Mouse (Mus musculus): Measurements from ENCODE around the gene Bcl6. TPM values are rescaled to one million over a fixed set of nuclear protein-coding genes. Genes with fewer than 3 reads are reported as not detected.

The Bcl6 gene
- total RNA-seq, 2 experiments from 2014 or later, result 40.7 to 68.1 TPM

DNA sequence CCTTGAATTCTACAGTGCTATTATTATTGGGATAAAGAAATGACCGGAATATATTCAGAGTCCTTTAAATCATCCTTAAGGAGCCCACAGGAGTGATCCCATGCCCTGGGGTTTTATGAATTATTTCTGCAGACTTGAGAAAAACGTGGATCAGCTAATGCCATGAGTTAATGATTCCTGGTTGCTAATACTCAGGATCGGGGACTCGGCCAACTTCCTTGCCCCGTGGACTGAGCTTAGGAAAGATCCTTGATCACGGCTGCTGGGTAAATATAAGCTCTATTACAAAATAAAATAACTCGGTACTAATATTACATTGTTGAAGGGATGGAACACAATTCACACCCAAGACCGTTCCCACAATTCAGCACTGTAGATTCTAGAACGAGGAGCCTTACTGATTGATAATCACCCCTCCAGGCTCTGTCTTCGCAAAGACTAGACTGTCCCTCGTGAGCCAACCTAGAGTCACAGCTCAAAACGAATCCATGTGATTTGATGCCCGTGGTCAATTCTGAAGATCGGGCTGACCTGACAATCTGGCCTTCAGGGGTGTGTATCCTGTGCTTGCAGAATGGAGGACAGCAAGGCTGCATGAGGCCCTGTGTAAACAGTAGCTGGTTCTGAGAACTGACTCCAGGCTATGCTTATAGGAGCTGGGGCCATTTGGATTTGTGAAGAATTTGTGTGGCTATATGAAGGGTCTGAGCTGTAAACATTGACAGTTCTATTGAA lies 3.4 kb upstream of the Bcl6 start:
- no peak for DNase-seq
- intact Hi-C loops (cut with DNase I), result loop anchor here (2.0 to 5.0 kb wide), 3 partner anchors 81 to 490 kb away; no protein-coding TSS in a partner anchor

DNA sequence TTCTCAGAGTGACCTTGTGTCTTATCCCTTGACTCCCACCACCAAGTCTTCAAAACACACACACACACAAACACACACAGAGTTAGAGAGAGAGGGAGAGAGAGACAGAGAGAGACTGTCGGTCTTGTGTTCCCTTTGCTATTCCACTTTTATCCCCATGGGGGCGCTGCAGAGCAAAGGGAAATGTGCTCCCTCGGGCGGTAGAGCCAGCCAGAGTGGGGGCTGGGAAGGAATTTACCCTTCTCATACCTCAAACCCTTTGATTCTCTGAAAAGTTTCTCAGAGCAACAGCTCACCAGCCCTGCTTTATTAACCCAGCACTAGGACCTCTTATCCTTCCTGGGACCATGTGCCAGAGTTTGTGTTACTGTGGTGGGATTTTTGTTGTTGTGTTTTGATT lies 2.5 kb upstream of the Bcl6 start:
- DNase-seq, result peak; percentile 83 to 89
- intact Hi-C loops (cut with DNase I), result loop anchor here (5.0 kb wide), 2 partner anchors 166 to 491 kb away; no protein-coding TSS in a partner anchor

DNA sequence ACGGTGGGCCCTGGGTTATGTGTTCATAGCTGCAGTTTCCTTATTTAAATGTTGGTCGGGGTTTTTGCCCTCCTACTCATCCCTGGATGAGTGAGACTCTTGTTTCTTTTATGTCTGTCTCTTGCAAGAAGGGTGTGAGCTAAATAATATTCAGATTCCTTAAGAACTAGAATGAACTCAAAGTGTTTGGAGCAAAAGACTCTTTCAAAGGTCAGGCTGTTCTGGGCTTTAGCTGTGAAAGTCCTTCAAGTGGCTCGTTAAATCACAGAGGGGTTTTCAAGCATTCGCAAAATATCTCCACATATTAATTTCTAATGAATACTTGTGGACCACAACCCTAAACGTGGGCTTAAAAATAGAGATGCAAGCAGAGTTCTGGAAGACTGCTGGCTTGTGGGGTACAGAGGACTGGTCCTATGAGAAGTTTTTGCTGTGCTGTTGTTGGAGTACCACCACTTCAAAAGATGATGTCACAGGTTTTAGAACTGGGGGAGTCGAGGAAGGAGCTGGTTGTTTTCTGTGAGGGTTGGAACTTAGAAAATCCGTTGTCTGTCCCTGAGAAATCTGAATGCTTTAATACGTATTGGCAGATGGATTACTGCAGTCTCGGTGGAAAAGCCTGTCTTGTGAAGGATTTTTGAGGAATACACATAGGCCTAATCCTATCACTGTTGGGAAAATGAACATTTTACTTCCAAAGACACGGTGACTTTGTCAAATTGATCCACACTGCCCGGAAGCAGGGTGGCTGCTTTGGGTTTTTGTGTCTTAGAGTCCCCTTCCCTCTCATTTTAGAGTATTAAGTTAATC lies 1.7 kb upstream of the Bcl6 start:
- intact Hi-C loops (cut with DNase I), result loop anchor here (1.0 to 5.0 kb wide), 3 partner anchors 167 to 492 kb away; no protein-coding TSS in a partner anchor
- DNase-seq, result no peak

DNA sequence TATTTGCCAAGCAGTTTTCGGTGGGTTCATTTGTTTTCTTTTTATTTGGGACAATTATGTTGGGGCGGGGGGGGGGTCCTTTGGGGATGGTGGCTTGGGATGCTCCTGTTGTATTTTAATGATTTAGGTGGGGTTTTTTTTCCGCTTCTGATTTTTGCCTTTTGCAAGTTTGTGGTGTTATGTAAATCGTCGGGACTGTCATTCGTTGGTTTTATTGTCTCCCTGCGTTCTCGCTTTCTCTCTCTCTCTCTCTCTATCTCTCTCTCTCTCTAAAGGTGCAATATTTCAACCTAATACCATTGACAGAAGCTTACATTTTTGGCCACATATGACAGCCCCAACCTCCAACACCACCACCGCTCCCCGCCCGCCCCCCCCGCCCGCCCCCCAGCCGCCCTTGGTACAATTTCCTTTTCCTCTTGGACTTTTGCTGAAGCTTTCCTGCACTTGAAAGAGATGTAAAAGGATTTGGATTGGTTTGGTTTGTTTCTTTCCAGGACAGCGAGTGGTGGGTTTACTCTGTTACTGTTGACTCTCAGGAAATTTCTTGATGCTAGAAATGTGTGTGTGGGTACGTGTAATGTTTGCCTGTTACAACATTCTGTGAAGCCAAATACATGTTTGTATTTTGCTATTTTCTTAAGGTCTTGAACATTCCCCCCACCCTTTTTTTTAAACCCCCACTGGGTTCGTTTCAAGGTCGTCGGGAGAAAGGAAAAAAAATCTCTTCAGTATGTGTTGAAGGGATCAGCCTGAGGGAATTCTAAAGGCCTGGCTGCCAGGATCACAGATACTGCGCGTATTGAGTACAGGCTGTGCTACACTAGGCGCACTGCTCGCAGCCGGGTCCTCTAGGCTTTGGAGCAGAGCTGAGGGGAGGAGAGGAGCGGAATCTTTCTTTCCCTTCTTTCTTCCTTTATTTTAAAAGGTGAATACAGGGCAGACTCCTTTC lies 833 bp upstream of the Bcl6 start:
- intact Hi-C loops (cut with DNase I), result loop anchor here (1.0 to 5.0 kb wide), 4 partner anchors 168 to 493 kb away; no protein-coding TSS in a partner anchor
- peak in 1 of 2 experiments; percentile 59 for DNase-seq

DNA sequence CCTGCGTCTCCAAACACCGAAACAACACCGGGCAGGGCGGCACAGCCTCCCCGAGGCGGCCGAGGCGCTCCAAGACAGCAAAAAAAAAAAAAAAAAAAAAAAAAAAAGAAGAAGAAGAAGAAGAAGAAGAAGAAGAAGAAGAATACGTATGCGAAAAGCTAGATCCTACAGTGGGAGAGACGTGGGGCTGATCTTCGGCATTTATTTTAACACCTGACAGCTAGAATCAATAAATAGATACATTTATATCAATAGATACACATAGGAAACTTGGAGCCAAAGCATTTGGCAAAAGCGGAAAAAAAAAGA lies 541 bp downstream of the Bcl6 start:
- intact Hi-C loops (cut with DNase I), result loop anchor here (5.0 kb wide), 1 partner anchor 359 kb away; no protein-coding TSS in a partner anchor
- DNase-seq, result no peak

DNA sequence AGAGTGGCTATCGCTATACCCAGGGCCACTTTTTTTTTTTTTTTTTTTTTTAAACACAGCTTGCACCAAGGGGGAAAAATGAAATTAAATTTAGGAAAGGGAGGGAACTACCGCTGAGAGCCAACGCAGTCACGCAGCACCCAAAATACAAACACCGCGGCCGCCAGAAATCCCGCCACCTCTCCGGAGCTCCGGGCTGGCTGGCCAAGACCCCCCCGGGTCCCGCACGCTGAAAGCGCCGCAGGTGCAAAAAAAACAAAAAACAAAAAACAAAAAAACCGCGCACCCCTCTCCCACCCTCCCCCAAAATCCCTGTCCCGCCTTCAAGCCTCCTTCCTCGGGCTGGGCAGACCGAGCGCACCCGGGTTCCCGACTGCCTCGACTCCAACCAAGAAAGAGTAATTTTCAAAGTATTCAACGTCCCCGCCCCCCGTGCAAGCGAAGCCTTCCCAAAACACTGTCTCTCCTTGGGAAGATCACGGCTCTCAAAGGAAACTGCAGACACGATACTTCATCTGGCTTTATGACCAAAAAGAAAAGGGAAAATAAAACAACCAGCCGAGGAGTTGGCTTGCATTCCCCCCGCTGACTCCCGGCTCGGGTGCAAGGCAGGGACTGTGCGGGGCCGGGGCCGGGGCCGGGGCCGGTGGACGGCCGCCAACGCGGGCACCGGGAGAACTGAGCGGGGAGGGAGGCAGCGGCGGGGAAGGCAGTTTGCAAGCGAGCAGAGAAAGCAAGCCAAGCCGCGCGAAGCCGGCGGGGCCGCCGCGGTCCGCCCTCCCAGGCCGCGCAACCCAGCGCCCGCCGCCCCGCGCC lies 1.1 kb downstream of the Bcl6 start:
- peak in 1 of 2 experiments; percentile 55 for DNase-seq
- intact Hi-C loops (cut with DNase I), result loop anchor here (5.0 kb wide), 1 partner anchor 360 kb away; no protein-coding TSS in a partner anchor

DNA sequence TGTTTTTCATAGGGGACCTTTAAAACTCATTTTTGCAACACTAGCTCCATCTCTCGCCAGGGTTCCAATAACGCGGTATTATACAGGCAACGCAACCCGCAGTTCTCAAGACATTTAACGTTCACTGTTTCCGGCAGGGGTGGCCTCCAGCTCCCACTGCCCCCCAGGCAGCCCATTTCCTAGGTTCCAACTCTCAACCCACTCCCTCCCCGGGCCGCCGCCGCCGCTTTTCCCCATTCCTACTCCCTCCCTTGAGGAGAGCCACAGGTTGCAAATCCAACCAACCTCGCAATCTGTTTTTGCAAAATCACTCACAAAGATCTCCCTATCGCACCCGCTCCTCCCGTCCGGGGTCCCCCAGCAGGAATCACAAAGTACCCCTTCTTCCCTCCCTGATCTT lies 1.8 kb downstream of the Bcl6 start:
- intact Hi-C loops (cut with DNase I), result loop anchor here (5.0 kb wide), 1 partner anchor 360 kb away; no protein-coding TSS in a partner anchor
- DNase-seq, result no peak

DNA sequence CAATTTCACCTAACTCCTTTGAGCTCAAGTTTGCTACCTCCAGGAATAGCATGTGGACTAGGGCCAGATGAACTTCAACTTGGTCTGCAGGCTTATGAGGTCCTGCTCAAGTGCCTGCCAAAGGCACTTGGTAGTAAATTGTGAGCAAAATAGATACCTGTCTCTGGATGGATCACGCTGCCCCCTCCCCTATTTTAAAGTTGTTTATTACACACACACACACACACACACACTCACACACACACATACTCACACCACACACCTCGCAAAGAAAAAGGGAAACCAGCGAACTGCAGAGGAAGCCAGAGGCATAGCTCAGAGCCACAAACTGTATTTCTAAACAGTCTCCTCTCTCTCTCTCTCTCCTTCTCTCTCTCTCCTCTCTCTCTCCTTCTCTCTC lies 2.5 kb downstream of the Bcl6 start:
- intact Hi-C loops (cut with DNase I), result loop anchor here (5.0 kb wide), 1 partner anchor 361 kb away; no protein-coding TSS in a partner anchor
- DNase-seq, result no peak

DNA sequence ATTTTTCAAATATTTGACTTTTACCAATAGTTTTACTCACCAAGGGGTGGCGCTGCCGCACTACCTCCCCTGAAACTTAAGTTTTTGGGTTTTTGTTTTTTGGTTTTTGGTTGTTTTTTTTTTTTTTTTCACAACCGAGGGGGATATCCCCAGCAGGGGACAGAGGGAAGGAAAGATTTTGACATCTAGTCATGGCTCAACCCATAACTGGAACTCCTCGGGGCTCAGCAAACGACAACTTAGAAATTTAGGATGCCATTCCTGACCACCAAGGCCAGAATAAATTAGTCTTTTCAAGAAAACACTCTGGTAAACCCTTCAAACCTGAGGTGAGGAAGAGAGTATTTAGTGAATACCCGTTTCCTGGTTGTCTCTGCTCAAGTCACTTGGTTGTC lies 3.2 kb downstream of the Bcl6 start:
- intact Hi-C loops (cut with DNase I), result loop anchor here (5.0 kb wide), 1 partner anchor 362 kb away; no protein-coding TSS in a partner anchor
- no peak for DNase-seq

DNA sequence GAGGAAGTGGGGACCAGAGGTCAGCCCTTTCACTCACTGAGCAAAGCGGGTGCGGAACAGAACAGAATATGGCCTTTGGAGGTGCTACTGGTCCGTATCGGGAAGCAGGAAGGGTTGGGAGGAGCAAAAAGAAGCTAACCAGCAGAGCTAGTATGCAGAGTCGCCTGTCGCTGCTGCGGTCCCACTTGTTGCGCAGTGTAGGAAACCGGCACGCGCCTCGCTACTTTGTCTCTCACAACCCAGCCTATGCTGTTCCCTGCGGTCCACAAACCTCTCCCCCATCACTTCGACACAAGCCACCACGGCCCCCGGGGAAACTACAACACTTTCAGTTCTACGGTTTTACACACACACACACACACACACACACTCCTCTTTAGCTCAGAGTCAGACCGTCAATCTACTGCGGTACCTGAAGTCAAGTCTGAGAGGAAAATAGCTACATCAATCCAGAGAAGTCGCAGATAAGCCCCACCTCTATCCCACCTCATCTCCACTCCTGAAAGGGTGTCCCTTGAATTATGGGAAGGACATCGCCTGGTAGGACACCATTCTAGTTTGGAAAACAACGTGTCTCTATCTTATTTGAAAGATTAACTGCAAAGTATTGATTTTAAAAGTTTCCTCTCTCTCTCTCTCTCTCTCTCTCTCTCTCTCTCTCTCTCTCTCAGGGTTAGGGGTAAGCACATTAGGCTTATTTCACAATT lies 3.7 kb downstream of the Bcl6 start:
- DNase-seq, result peak in 1 of 2 experiments; percentile 62

DNA sequence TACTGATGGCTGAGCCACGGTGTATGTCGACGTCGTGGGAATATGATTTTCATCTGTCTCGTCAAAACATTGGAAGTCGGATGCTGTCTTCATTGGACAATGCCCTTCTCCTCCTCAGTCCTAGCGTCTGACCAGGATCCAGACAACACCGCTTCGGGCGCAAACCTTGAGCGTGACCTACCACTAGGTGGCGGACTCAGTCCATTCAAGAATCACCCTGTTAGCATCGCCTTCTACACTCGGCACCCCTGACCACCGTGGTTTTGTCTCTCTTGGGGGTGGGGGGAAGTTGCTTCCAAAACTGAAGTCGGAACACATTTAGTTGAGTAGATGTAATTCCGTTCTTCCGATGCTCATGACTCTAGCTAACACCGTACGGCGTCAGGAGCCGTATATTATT lies 4.5 kb downstream of the Bcl6 start:
- intact Hi-C loops (cut with DNase I), result loop anchor here (5.0 kb wide), 2 partner anchors 583 to 1278 kb away; no protein-coding TSS in a partner anchor
- DNase-seq, result peak; percentile 84 to 87

More for the DNA sequence above, 3.7 kb downstream of the Bcl6 start:
- intact Hi-C loops (cut with DNase I), result loop anchor here (5.0 kb wide), 3 partner anchors 362 to 1277 kb away; no protein-coding TSS in a partner anchor

DNA sequence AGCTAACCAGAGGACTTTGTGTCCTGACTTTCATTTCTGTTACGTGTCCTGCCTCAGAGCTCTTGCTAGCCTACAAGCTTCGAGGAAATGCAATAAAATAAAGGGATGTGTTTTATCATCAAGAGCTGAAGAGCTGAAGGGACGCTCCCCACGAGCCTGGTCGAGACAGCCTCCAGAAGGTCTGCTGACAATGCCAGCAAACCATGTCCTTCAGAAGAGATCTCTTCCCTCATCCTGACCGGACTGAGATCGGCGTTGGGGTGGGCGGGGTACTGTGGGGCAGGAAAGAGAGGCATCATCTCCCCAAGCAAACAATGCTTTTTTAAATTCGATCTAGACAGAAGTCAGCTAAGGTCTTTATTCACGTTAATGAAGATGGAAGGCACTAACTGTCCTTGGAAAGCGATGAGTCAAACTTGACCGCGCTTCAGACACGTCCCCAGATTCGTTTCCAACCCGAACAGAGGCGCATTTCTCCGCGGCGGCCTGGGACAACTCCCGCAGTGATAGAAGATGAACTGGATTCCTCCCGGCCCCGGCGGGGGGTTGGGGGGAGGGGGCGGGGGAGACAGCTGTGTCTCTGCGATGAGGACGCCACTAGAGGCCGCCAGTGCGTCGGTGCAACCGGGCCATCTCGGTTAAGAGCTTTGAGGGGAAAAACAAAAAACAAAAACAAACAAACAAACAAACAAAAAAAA lies 5.6 kb downstream of the Bcl6 start:
- DNase-seq, result peak; percentile 74 to 76

DNA sequence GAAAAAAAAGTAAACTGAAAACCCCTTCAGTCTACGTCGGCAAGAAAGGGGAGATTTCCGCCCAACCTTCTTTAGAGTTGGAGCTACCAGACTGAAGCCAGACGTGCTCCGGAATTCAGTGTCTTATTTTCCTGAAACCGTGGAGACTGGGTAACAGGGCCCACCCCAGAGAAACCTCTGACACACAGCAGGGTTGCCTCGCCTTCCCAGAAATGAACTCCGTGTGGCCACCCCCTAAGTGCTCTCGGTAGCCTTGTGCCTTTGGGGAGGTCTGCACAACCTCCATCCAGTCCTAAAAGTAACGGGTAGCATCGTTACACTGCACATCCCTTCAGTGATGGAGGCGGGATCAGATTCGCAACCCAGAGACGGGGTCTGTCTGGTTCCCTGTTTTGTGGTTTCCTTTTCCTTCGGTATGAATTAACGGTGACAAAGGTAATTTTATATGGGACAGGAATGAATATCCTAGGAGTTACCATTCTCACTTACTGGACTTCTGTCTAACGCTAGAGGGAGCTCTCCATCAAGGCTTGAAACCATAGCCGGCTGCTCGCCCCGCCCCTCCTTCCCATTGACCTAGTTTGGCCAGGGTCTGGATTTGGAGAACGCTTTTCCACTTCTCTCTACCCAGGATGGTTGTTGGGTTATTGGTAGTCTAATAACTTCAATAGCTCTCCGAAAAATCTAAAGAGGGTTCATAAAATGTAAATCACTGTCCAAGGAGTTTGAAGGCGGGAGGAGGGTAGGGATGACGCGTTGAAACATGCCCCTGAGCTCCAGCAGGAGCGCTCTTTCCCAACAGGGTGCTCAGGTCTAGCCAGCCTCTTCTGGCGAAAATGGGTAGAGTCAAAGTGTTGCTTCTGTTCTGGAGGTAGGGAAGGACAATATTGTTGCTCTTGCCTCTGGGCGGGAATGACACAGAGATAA lies 6.5 kb downstream of the Bcl6 start:
- peak; percentile 70 to 84 for DNase-seq
- intact Hi-C loops (cut with DNase I), result loop anchor here (2.0 to 5.0 kb wide), 3 partner anchors 585 to 1280 kb away; no protein-coding TSS in a partner anchor

More for the DNA sequence above, 5.6 kb downstream of the Bcl6 start:
- intact Hi-C loops (cut with DNase I), result loop anchor here (2.0 to 5.0 kb wide), 3 partner anchors 584 to 1279 kb away; no protein-coding TSS in a partner anchor

DNA sequence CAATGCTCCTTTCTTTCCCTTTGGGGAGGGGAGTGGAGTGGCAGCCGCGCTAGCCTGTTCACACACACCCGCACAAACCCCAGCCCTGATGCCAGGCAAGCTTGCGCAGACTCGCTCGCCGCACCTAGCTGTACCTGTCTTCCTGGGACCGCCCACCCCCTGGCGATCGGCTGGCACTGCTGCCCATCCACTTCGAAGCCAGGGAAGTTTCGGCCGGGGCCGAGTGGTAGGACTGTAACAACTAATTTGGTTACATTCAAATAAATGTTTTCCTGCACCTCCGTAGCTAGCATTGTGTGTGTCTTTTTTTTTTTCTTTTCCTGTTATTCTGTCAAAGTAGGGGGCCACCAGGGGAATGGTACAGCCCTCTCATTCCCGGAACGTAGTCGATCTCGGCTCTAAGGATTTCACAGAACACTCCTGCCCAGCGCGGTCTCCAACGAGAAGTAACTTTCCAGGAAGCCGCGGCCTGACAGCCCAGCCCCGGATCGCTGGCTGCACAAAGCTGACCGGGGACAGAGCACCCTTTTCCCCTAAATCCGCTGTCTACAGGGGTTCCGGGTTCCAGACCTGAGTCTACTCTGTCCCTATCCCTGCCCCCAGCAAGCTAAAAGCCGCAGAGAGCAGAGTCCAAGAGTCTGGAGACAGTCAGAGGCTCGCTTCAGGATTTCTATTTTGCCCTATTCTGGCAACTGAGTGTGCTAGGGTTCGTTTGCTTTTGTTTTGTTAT lies 7.5 kb downstream of the Bcl6 start:
- intact Hi-C loops (cut with DNase I), result loop anchor here (5.0 kb wide), 2 partner anchors 586 to 1281 kb away; no protein-coding TSS in a partner anchor

DNA sequence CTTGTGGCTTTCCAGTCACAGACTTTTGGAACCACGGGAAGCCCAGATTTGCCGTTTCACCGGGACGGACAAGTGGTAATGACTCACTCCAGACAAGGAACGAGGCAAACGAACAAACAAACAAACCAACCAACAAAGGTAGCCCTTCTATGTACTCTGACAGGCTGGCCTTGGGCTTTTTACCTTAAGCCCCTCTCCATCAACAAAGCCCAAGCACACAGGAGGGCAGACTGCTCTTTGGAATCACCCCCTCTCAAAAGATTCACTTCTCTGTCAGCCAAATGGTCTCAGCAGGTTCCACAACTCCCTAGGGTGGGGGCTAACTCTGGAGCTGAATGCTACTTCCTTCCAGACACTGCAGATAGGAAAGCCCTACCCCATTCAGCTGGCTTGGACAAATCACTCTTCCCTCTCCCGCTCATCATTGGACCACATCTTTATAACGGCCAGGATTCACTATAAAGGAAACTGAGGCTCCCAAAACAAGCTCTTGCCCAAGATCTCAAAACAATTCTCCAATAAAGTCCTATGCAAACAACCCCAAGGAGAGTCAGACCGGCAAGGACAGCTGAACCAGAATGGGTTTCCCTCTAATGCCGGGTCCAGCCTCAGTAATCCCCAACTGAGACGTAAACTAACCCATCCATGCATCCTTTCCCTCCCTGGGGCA lies 8.3 kb downstream of the Bcl6 start:
- no peak for DNase-seq
- intact Hi-C loops (cut with DNase I), result loop anchor here (5.0 kb wide), 2 partner anchors 587 to 1282 kb away; no protein-coding TSS in a partner anchor

More for the DNA sequence above, 7.5 kb downstream of the Bcl6 start:
- no peak for DNase-seq

All from gastrocnemius, postnatal 36 days (tissue).